Mouse (Mus musculus) T-helper 17 cell (primary cell): ENCODE measurements around the gene Cxadr.

Experiments
- in situ Hi-C, 2 experiments: fragments of 300-600 bp; cut with MboI, MseI; formaldehyde crosslinking; loops; 1 replicate in 1 of 2; 2 replicates in 1 of 2; pipeline ENCODE4 v1.15.1; 2025; ENCODE audit warnings: high pct_unique_total_duplicates in 2 of 2

Cxadr gene

DNA sequence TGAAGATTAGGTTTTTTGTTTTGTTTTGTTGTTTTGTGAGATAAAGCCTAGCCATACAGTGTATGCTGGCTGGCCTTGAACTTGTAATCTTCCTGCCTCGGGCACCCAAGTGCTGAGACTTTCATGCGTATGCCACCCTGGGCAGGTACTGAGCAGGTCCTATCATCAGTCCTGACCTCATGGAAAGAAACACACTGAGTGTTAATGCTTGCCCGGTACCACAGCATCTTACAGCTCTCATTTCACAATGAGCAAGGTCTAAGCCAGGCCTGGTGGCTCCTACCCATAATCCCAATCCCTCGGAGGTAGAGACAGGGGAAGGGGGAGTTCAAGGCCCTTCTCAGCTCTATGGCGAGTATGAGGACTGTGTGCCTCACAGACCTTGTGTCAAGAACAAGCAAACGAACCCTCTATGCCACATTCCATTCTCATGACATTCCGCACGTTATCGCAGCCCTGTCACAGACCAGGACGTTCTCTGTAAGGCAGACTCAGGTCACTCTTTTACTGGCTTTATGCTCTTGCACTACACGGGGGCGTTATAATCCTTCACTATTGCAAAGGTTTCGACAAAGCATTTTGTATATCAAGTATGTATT, 46.1 kb downstream of the Cxadr start:
- in situ Hi-C loops: no loop called here

DNA sequence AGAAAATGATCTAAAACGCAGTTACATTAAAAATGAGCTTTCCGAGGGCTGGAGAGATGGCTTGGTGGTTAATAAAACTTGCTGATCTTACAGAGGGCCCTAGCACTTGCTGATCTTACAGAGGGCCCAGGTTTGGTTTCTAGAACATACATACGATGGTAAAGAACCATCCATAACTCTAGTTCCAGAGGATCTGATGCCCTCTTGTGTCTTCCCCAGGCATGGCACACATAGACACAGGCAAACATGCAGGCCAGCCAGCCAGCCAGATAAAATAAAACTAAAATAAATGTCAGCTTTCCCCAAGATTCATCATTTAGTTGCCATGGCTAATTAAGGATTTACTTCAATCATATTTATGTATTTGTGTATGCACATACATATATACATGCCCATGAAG, 56.5 kb downstream of the Cxadr start:
- in situ Hi-C loops: no loop called here

DNA sequence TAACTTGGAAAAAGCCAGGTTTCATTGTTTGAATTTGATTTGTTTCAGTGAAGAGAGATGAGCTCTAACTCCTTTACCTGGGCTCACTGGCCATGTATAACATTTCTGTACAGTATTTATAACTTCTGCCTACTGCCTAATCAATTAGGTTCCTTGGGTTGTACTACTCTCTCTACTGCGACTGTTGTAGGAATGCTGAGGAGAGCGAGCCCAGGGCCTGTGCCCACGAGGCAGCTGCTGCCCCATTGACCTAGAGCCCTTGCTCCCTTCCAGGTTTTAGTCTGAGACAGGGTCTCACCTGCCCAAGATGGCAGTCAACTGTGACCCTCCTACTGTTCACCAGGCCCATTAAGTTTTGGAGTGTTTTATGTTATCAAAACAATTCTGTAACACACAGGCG, 60.2 kb downstream of the Cxadr start:
- in situ Hi-C loops: loop anchor here in 1 of 2 experiments (5.0 to 10.0 kb wide), 2 partner anchors 34 to 193 kb away; no protein-coding TSS in a partner anchor

GRCm38 (mm10) chr16:78364554-78364953, 63.3 kb downstream of the Cxadr start:
- in situ Hi-C loops: loop anchor here in 1 of 2 experiments (5.0 to 10.0 kb wide), 2 partner anchors 37 to 190 kb away; no protein-coding TSS in a partner anchor

- in situ Hi-C loops: loop anchor here (10.0 kb wide), 2 partner anchors 203 to 1347 kb away; partner anchors contain the start of gene D16Ertd472e (in 1 of the 2)
These were observed 70.3 kb downstream of the Cxadr start for GRCm38 (mm10) chr16:78371491-78372046.

DNA sequence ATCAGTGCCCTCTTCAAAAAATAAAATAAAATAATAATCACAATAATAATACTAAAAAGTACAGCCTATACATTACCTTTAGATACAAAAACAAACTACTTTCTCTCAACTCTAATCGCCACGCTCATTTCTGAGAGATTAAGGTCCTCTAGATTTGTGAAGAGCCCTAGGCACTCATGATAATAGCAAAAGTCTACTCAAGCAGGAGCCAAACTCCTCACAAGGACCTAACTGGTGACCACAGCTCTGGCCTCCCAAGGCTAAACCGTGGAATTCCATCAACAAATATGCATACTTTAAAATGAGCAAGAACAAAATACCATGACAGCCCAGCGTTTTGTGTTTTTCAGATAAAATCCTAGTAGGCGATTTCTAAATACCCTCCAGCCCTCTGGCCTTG, 71.5 kb downstream of the Cxadr start:
- in situ Hi-C loops: loop anchor here (10.0 kb wide), 2 partner anchors 202 to 1348 kb away; partner anchors contain the start of gene D16Ertd472e (in 1 of the 2)

- in situ Hi-C loops: loop anchor here (10.0 kb wide), 2 partner anchors 201 to 1349 kb away; partner anchors contain the start of gene D16Ertd472e (in 1 of the 2)
These were observed 72.5 kb downstream of the Cxadr start for GRCm38 (mm10) chr16:78373743-78374142.

- in situ Hi-C loops: loop anchor here (5.0 to 10.0 kb wide), 3 partner anchors 68 to 1350 kb away; partner anchors contain the start of gene D16Ertd472e (in 1 of the 2)
These were observed 73.9 kb downstream of the Cxadr start for GRCm38 (mm10) chr16:78375222-78375621.

- in situ Hi-C loops: loop anchor here (5.0 to 10.0 kb wide), 3 partner anchors 69 to 1351 kb away; partner anchors contain the start of gene D16Ertd472e (in 1 of the 2)
These were observed 74.8 kb downstream of the Cxadr start for GRCm38 (mm10) chr16:78375821-78376691.

DNA sequence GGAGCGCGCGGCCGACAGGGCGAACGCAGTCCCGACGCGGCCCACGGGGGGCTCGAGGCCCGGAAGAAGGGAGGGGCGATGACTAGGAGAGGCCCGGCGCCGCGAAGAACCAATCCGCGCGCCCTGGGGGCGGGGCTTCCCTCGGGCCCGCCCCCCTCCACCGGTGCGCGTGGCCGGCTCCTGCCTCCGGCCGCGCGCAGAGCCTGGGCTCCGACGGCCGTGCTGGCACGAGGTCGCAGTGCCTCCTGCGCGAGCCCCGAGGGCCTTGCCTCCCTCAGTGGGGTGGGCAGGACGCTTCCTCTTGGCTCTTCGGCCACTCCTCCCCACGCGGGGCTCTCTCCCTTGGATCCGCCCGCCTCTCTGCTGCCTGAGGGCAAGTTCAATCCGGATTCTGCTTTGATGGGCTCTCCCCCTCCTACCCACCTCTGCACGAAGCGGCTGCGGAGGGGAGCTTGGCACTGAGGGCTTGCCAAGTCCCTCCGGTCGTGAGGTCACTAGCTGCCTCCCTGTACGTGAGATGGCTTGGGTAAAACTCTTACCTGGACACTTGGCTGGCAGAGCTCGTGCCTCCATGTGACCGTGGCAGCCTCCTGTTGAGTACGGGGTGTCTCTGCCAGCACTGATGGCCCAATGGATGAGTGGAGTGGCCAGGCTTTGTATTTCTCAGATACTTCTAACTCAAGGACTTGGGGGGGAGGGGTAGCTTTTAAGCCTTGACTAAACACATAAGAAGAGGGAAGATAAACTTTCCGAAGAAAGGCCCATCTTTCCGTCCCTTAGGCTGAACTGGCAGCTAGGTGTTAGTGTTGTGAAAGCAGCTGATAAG, 75.7 kb downstream of the Cxadr start, which contains the start of gene Btg3:
TSS of gene Btg3 (minus strand) at position 448 of the 826 bp plus-strand sequence.
- in situ Hi-C loops: loop anchor here (5.0 to 10.0 kb wide), 3 partner anchors 70 to 1352 kb away; partner anchors contain the start of gene D16Ertd472e (in 1 of the 2)

GRCm38 (mm10) chr16:78378493-78378892, 77.2 kb downstream of the Cxadr start:
- in situ Hi-C loops: loop anchor here (5.0 to 10.0 kb wide), 3 partner anchors 71 to 1354 kb away; partner anchors contain the start of gene D16Ertd472e (in 1 of the 2)

DNA sequence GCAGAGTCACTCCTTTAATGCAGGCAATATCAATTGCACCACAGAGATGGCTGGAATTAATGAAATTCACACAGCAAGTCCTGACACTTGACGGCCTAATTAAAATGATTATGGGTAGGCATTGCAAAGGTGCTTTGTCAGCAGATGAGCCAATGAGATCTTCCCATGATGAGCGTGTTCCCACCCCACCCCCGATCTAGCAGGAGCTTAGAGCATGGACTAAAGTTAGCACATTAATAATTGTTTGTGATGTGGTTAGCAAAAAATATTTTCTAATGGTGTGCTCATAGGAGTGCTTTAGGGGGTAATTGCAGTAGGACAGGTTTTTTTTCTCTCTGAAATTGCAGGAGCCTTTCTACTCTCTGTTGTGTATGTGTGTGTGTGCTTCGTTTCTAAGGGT, 87.8 kb downstream of the Cxadr start:
- in situ Hi-C loops: no loop called here

DNA sequence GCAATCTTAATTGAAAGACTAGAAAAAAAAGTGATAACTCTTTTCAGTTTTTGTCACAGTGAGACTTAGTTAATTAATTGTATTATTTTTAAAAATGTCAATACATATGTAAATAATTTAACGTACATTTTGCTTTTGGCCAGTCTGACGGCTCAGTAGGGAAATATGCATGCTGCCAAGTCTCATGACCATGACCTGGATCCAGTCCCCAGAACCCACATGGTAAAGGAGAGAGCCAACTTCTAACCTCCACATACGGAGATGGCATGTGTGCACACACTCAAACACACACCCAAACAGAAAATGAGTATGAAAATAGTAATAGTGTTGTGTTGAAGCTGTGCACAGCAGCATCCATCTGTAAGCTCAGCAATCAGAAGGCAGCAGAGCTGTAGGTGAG, 88.7 kb downstream of the Cxadr start:
- in situ Hi-C loops: no loop called here

DNA sequence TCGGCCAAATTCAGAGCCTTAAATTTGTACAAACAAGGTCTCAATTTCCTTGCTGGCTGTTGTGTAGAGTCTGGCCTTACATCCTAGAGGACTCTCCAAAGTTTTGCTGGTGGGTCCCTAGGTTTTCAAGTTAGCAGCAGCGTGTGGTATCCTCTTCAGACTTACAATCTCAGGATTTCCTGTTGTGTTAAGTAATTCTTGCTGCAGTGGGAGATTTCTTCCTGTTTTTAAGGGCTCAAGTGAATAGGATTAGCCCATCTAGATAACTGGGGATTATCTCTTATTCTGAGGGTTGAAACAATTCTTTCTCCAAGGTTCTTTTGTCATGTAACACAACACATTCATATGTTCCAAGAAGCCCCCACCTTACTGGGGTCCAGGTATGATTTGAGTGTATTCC, 90.1 kb downstream of the Cxadr start:
- in situ Hi-C loops: no loop called here

DNA sequence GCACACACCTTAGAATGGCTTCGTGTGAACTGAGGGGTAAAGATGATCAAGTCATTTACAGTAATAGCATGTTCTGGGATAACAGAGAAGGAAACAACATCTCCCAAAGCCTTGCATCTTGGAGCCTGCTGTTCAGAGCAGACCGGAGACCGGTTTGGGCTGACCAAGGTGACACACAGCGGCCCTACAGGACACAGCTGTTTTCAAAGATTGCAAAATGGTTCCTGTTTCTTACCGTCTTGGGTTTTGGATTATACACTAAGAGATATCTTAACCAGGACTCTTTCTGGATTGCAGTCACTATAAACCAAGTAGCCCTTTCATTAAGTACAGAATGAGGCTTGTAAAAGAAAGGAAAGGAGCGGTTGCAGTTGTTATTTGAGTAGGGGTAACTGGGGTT, 97.4 kb downstream of the Cxadr start:
- in situ Hi-C loops: no loop called here

DNA sequence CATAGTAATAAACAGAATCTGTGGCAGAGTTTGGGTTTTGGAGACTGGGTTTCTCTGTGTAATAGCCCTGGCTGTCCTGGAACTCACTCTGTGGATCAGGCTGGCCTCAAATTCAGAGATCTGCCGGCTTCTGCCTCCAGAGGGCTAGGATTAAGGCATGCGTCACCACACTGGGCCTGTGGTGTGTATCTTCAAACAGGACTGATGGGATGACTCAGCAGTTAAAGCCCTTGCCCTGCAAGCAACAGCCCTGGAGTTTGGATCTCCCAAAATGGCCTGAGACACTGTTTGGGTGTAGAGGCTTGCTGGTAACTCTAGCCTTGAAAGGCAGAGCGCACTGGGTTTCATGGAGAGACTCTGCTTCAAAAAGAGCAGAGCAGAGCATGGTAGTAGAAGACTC, 98.1 kb downstream of the Cxadr start:
- in situ Hi-C loops: no loop called here

DNA sequence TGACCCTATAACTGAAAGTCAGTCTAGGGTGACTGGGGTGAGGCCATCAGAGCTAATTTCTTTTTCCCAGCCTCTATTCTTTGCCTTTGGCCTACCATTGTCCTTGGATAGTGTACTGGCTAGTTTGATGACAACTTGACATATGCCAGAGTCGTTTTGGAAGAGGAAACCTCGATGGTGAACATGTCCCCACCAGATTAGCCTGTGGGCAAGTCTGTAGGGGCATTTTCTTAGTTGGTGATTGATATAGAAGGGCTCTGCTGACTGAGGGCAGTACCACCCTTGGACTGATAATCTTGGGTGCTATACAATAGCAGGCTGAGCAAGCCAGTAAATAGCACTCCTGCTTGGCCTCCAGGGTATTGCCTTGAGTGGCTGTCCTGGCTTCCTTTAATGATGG, 101.0 kb downstream of the Cxadr start:
- in situ Hi-C loops: no loop called here

GRCm38 (mm10) chr16:78406657-78407056, 105.4 kb downstream of the Cxadr start:
- in situ Hi-C loops: no loop called here

GRCm38 (mm10) chr16:78407855-78408254, 106.6 kb downstream of the Cxadr start:
- in situ Hi-C loops: no loop called here
